Mouse (Mus musculus): ENCODE data around the gene Ppp4r4. TPM values are rescaled to one million over a fixed set of nuclear protein-coding genes. Genes with fewer than 3 reads are reported as not detected.

Gene Ppp4r4
- polyA plus RNA-seq, 1 experiment from 2014 or later, result 3.2 TPM

DNA sequence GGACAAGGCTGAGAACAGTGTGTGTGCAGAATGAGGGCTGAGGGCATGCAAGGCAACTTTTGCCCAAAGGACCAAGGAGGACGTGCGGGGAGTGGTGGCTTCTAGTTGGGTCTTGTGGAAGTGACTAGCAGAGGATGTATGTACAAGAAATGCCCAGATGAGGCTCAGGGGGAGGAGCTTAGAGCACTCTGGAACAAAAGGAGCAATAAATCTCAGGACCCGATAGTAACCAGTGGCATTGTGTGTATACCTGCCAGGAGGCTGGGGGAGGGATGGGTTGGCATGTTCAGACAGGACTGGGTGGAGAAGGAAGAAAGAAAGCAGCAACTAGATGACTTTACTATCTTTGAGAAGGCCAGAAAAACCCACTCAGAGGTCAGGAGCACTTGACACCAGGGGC lies 27.7 kb upstream of the Ppp4r4 start:
- no peaks in the 10 kb centered on the region for H3K4me1 ChIP-seq
- no peak overlapping the region for H3K27ac ChIP-seq (replicated peaks)
- ATAC-seq (ENCODE audit: low FRiP score), result no peak
- H3K27me3 ChIP-seq (replicated peaks), result no peaks in the 10 kb centered on the region
- 66% methylated on average over 3 of the region's 3 CpGs for WGBS
- H3K4me3 ChIP-seq (replicated peaks), result no peak overlapping the region
- H3K4me2 ChIP-seq, result no peak overlapping the region
- H3K9me3 ChIP-seq (replicated peaks), result no peaks in the 10 kb centered on the region
- no peaks in the 10 kb centered on the region for H3K36me3 ChIP-seq
- no peak overlapping the region for H3K9ac ChIP-seq (replicated peaks)

DNA sequence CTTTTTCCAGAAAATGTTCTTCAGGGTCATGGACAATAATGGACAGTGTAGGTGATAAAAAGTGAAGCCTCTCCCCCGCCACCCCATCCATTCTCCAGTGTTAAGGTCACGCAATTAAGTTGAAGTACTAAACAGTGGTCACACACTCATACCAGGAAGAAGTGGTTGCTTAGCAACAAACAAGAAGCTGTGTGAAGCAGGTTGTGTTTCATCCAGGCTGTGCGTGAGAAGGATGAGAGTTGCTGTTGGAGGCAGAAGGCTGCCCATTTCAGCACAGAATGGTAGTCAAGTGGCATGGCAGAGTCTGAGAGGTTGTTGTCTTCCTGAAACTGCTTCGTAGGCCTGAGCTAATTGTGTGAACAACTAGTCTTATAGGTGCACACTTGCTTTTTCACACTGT lies 23.7 kb upstream of the Ppp4r4 start:
- Histone ChIP-seq H3K4me1 (no peaks in the 10 kb centered on the region), H3K36me3 (no peaks in the 10 kb centered on the region), H3K27me3 (replicated peaks) (no peaks in the 10 kb centered on the region), H3K27ac (replicated peaks) (no peak overlapping the region), H3K4me2 (no peak overlapping the region), H3K9me3 (replicated peaks) (no peaks in the 10 kb centered on the region), H3K9ac (replicated peaks) (no peak overlapping the region), H3K4me3 (replicated peaks) (no peak overlapping the region)
- ATAC-seq (ENCODE audit: low FRiP score), result no peak; the same call in 1 of the 2 replicates
- WGBS, result 45% methylated on average over 4 of the region's 4 CpGs

GRCm38 (mm10) chr12:103509893-103510292 lies 22.2 kb upstream of the Ppp4r4 start:
- H3K4me3 ChIP-seq (replicated peaks), result no peak overlapping the region
- 92% methylated on average over 8 of the region's 8 CpGs for WGBS
- H3K27ac ChIP-seq (replicated peaks), result no peak overlapping the region
- no peaks in the 10 kb centered on the region for H3K9me3 ChIP-seq (replicated peaks)
- no peak for ATAC-seq (ENCODE audit: low FRiP score)
- H3K4me2 ChIP-seq, result no peak overlapping the region
- no peaks in the 10 kb centered on the region for H3K36me3 ChIP-seq
- peaks cover 6% of the 10 kb centered on the region; the same call in 1 of the 2 replicates for H3K4me1 ChIP-seq
- H3K27me3 ChIP-seq (replicated peaks), result no peaks in the 10 kb centered on the region
- no peak overlapping the region for H3K9ac ChIP-seq (replicated peaks)

DNA sequence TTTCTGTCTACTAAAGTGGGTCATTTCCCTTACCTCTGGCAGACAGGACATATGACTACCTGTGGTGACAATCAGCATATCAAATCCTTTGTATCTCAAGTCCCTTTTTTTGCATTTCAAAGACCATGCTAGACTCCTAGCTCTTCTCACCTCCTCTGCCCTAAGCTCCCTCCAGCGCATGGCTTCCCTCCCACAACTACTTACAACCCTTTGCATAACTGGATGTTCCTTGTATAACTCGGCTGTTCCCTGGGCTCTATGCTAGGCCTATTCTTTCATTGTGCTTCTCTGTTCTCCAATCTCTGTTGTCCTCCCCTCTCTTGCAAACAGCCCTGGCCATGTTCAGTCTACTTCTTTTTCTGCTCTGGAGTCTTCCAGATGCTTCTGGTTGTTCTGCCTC lies 20.5 kb upstream of the Ppp4r4 start:
- Histone ChIP-seq H3K9me3 (replicated peaks) (no peaks in the 10 kb centered on the region), H3K9ac (replicated peaks) (no peak overlapping the region), H3K4me2 (no peak overlapping the region), H3K27ac (replicated peaks) (no peak overlapping the region), H3K36me3 (no peaks in the 10 kb centered on the region), H3K4me1 (peaks cover 6% of the 10 kb centered on the region; the same call in 1 of the 2 replicates), H3K4me3 (replicated peaks) (no peak overlapping the region), H3K27me3 (replicated peaks) (no peaks in the 10 kb centered on the region)
- 44% methylated on average over 2 of the region's 2 CpGs for WGBS
- ATAC-seq (ENCODE audit: low FRiP score), result no peak

DNA sequence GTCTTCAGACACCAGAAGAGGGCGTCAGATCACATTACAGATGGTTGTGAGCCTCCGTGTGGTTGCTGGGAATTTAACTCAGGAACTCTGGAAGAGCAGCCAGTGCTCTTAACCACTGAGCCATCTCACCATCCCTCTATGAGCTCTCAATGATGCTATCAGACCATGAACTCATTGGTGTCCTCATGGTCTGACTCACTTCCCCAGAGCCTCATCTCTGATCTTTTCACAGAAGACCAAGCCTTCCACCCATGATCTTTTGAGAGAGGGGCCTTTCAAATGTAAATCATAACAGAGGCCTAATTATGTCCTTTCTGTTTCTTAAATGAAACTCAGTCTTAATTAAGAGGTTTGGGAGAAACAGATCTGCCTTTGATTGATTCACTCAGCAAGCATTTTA lies 19.0 kb upstream of the Ppp4r4 start:
- H3K4me1 ChIP-seq, result peaks cover 6% of the 10 kb centered on the region; the same call in 1 of the 2 replicates
- WGBS, result 70% methylated on average over 2 of the region's 2 CpGs
- no peaks in the 10 kb centered on the region for H3K36me3 ChIP-seq
- no peaks in the 10 kb centered on the region for H3K9me3 ChIP-seq (replicated peaks)
- no peak overlapping the region for H3K4me2 ChIP-seq
- H3K4me3 ChIP-seq (replicated peaks), result no peak overlapping the region
- H3K27ac ChIP-seq (replicated peaks), result no peak overlapping the region
- no peaks in the 10 kb centered on the region for H3K27me3 ChIP-seq (replicated peaks)
- ATAC-seq (ENCODE audit: low FRiP score), result no peak
- no peak overlapping the region for H3K9ac ChIP-seq (replicated peaks)

DNA sequence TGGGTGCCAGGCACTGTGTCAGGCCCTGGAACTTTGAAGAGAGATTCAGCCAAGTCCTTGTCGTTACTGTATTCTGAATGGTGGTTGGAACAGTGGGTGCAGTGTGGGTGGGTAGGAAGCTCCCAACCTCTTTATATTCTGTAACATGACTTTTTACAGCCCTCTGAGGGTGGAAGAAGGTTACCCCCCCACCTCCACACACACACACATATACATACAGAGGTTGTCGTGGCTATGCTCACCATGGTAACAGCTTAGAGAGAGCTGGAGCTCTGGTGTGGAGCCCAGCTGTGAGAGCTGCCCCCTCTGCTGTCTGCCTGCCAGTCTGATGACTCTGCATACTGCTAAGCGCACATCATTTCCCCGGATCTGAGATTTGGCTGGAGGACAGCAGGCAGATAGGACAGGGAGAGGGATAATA lies 18.6 kb upstream of the Ppp4r4 start:
- Histone ChIP-seq H3K9ac (replicated peaks) (no peak overlapping the region), H3K4me2 (no peak overlapping the region), H3K27ac (replicated peaks) (0 out of 2 replicates have a peak overlapping the region, but pooled peaks have one; percentile 28), H3K4me1 (peaks cover 6% of the 10 kb centered on the region; the same call in 1 of the 2 replicates), H3K36me3 (no peaks in the 10 kb centered on the region), H3K9me3 (replicated peaks) (no peaks in the 10 kb centered on the region), H3K4me3 (replicated peaks) (no peak overlapping the region), H3K27me3 (replicated peaks) (no peaks in the 10 kb centered on the region)
- ATAC-seq (ENCODE audit: low FRiP score), result peak; percentile 83
- WGBS, result 27% methylated on average over 4 of the region's 4 CpGs

GRCm38 (mm10) chr12:103514354-103514753 lies 17.7 kb upstream of the Ppp4r4 start:
- WGBS, result 67% methylated on average over 3 of the region's 3 CpGs
- peaks cover 6% of the 10 kb centered on the region; the same call in 1 of the 2 replicates for H3K4me1 ChIP-seq

DNA sequence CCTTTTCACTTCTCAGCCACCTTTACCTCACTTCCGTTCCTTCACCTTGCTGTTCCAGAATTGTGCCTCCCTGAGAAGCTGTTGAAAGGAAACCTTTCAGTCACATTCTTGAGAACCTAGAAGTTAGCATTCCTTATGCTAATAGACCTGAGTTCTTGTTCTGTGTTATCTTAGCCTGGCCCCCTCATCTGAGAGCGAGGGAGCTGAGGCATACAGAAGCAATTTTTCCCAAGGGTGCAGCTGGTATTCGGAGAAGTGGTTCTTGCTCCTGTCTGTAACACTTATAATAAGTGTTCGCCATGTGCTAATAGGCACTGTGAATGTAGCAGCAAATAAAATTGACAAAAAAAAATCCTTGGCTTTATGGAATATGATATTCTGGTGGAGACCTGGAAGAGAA lies 16.4 kb upstream of the Ppp4r4 start:
- no peak overlapping the region for H3K4me3 ChIP-seq (replicated peaks)
- H3K4me1 ChIP-seq, result peaks cover 6% of the 10 kb centered on the region; the same call in 1 of the 2 replicates
- H3K36me3 ChIP-seq, result no peaks in the 10 kb centered on the region
- no peaks in the 10 kb centered on the region for H3K27me3 ChIP-seq (replicated peaks)
- no peak overlapping the region for H3K27ac ChIP-seq (replicated peaks)
- ATAC-seq (ENCODE audit: low FRiP score), result no peak
- no peak overlapping the region for H3K4me2 ChIP-seq
- 81% methylated on average over 4 of the region's 4 CpGs for WGBS
- H3K9ac ChIP-seq (replicated peaks), result no peak overlapping the region
- H3K9me3 ChIP-seq (replicated peaks), result no peaks in the 10 kb centered on the region

More at GRCm38 (mm10) chr12:103514354-103514753, 17.7 kb upstream of the Ppp4r4 start:
- H3K4me3 ChIP-seq (replicated peaks), result no peak overlapping the region
- H3K9ac ChIP-seq (replicated peaks), result no peak overlapping the region
- no peaks in the 10 kb centered on the region for H3K36me3 ChIP-seq
- no peak overlapping the region for H3K4me2 ChIP-seq
- H3K27me3 ChIP-seq (replicated peaks), result no peaks in the 10 kb centered on the region
- H3K27ac ChIP-seq (replicated peaks), result no peak overlapping the region
- no peak for ATAC-seq (ENCODE audit: low FRiP score)
- H3K9me3 ChIP-seq (replicated peaks), result no peaks in the 10 kb centered on the region

DNA sequence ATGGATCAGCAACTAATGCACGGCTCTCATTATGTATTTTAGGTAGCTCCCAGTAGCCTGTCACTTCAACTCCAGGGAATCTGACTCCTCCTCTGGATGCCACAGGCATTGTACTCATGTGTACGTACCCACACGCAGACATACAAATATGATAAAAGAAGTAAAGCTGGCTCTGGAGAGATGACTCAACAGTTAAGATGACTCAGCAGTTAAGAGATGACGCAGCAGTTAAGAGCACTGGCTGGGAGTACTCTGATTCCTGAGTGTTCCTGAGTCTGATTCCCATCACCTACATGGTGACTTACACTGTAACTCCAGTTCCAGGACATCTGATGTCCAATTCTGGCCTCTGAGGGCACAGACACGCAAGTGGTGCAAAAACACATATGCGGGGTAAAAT lies 13.4 kb upstream of the Ppp4r4 start:
- Histone ChIP-seq H3K4me1 (peaks cover 4% of the 10 kb centered on the region; the same call in 1 of the 2 replicates), H3K4me2 (no peak overlapping the region), H3K36me3 (no peaks in the 10 kb centered on the region), H3K27me3 (replicated peaks) (no peaks in the 10 kb centered on the region), H3K4me3 (replicated peaks) (no peak overlapping the region), H3K27ac (replicated peaks) (no peak overlapping the region), H3K9ac (replicated peaks) (no peak overlapping the region), H3K9me3 (replicated peaks) (no peaks in the 10 kb centered on the region)
- ATAC-seq (ENCODE audit: low FRiP score), result no peak
- 92% methylated on average over 6 of the region's 6 CpGs for WGBS

DNA sequence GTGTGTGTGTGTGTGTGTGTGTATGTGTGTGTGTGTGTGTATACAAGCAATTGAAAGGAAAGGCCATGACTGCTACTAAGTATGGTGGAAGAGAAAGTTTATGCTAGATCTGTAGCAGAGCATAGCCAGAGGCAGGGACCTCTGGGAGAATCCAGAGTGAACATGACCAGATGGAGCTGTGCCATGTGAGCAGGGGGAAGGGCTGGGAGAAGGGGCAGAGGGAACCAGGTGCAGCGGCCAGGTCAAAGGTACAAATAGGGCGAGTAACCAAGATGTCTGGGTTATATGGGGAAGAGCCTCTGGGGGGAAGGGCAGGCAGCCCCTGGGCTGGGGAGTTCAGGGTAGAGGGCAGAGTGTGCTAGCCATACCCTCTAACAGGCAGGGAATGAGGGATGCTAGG lies 1.5 kb upstream of the Ppp4r4 start:
- no peak overlapping the region for H3K4me2 ChIP-seq
- no peak overlapping the region for H3K9ac ChIP-seq (replicated peaks)
- no peaks in the 10 kb centered on the region for H3K36me3 ChIP-seq
- H3K27me3 ChIP-seq (replicated peaks), result no peaks in the 10 kb centered on the region
- no peak overlapping the region for H3K4me3 ChIP-seq (replicated peaks)
- ATAC-seq (ENCODE audit: low FRiP score), result no peak
- no peaks in the 10 kb centered on the region for H3K9me3 ChIP-seq (replicated peaks)
- H3K4me1 ChIP-seq, result peaks cover 13% of the 10 kb centered on the region
- WGBS, result 87% methylated on average over 2 of the region's 2 CpGs
- no peak overlapping the region for H3K27ac ChIP-seq (replicated peaks)

DNA sequence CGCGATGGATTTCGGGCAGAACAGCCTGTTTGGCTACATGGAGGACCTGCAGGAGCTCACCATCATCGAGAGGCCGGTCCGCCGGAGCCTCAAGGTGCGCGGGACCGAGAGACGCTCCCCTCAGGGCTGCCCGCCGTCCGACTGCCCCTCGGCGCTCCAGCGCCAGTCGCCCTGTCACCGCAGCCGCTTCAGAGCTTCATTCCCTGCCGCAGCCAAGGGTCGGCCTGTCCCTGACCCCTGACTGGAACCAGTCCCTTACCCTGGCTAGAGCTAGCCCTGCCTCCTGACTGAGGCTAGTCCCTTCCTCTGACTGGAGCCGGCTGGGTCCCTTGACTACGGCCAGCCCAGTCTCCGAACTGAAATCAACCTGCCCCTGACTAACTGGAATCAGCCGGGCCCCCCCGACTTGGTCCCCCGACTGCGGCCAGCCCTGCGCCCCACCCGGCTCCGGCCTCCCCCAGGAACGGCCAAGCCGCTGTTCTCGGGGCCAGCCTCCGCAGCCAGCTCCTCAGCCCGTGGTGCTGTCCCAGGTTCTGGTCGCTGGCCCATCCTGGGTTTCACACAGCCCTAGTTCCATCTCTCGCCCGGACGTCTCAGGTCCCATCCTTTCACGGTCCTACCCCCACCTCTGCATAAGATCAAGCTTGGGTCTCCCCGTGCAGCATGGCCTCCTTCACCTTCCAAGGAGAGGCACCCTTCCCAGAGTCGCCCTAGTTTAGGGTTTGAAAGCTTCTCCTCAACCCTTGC lies 739 bp downstream of the Ppp4r4 start:
- no peaks in the 10 kb centered on the region for H3K36me3 ChIP-seq
- peak overlapping the region; percentile 89 for H3K4me2 ChIP-seq
- peak overlapping the region; percentile 79 for H3K27ac ChIP-seq (replicated peaks)
- H3K4me3 ChIP-seq (replicated peaks), result peak overlapping the region; percentile 84
- WGBS, result under 1% methylated on average over 44 of the region's 44 CpGs
- H3K4me1 ChIP-seq, result peaks cover 13% of the 10 kb centered on the region
- peak; percentile 65 for ATAC-seq (ENCODE audit: low FRiP score)
- no peaks in the 10 kb centered on the region for H3K9me3 ChIP-seq (replicated peaks)
- no peaks in the 10 kb centered on the region for H3K27me3 ChIP-seq (replicated peaks)
- H3K9ac ChIP-seq (replicated peaks), result peak overlapping the region; percentile 89

DNA sequence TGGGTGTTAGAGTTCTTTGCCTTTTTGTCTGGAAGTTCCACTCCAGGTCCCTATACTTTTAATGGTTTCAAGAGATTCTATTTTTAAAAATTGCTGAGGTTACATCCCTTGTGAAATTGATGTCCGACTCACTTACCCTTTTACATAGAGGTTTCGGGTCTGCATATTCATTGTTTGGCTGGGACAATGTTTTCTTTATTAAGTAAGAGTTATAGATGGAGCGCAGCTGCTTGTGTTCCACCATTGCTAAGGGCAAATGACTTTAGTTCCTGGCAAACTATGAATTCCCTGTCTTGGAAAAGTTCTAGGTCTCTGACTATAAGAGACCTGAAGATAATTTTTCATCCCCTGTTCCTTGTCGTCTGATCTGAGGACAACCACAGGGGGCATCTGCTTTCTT lies 8.3 kb downstream of the Ppp4r4 start:
- ATAC-seq (ENCODE audit: low FRiP score), result no peak
- no peaks in the 10 kb centered on the region for H3K9me3 ChIP-seq (replicated peaks)
- no peak overlapping the region for H3K27ac ChIP-seq (replicated peaks)
- H3K36me3 ChIP-seq, result no peaks in the 10 kb centered on the region
- no peaks in the 10 kb centered on the region for H3K4me1 ChIP-seq
- 64% methylated on average over 4 of the region's 4 CpGs for WGBS
- no peak overlapping the region for H3K9ac ChIP-seq (replicated peaks)
- H3K27me3 ChIP-seq (replicated peaks), result no peaks in the 10 kb centered on the region
- no peak overlapping the region for H3K4me2 ChIP-seq
- no peak overlapping the region for H3K4me3 ChIP-seq (replicated peaks)
